Mouse (Mus musculus) forebrain, embryonic 13.5 days (tissue): ENCODE data around the gene 4932411N23Rik. TPM values are rescaled to one million over a fixed set of nuclear protein-coding genes. Genes with fewer than 3 reads are reported as not detected.
"Not testable (repeated sequence)": the region's sequence is repeated elsewhere in the genome, so short reads cannot be mapped to it uniquely, and the experiment has no call there.

Experiments
- ATAC-seq: fragments of 200-750 bp; cut with Nextera tagmentation; 2 replicates; pipeline ENCODE4 v1.8.0; 2017
- H3K27ac ChIP-seq: fragments of 300-500 bp; sonication (generic); 2 replicates; pipeline ENCODE4 v1.5.1; 2015; ENCODE audit warnings: inconsistent platforms, mild to moderate bottlenecking, moderate library complexity
- H3K27me3 ChIP-seq: fragments of 300-500 bp; sonication (generic); 2 replicates; pipeline ENCODE4 v1.6.1; 2015; ENCODE audit warnings: mild to moderate bottlenecking, inconsistent platforms
- H3K36me3 ChIP-seq: fragments of 300-500 bp; sonication (generic); 2 replicates; pipeline ENCODE4 v1.6.1; 2015; ENCODE audit warnings: mild to moderate bottlenecking, inconsistent platforms; ENCODE audit not compliant: poor library complexity, severe bottlenecking
- H3K4me1 ChIP-seq: fragments of 300-500 bp; sonication (generic); 2 replicates; pipeline ENCODE4 v1.6.1; 2015; ENCODE audit warnings: inconsistent platforms
- H3K4me2 ChIP-seq: fragments of 300-500 bp; sonication (generic); 2 replicates; pipeline ENCODE4 v1.6.1; 2015; ENCODE audit warnings: inconsistent platforms, mild to moderate bottlenecking, moderate library complexity
- H3K4me3 ChIP-seq: fragments of 300-500 bp; sonication (generic); 2 replicates; pipeline ENCODE4 v1.5.1; 2015; ENCODE audit warnings: mild to moderate bottlenecking, inconsistent platforms
- H3K9ac ChIP-seq: fragments of 300-500 bp; sonication (generic); 2 replicates; pipeline ENCODE4 v1.6.1; 2015; ENCODE audit warnings: mild to moderate bottlenecking, inconsistent platforms
- H3K9me3 ChIP-seq: fragments of 300-500 bp; sonication (generic); replicated peaks from 2 replicates; pipeline ENCODE4 v1.6.1; 2016; ENCODE audit warnings: inconsistent platforms
- WGBS: fragments of 180-500 bp; shearing (Covaris S2); methylation state at CpG from one replicate; pipeline ENCODE4 v1.1.7; 2015; 5-methylcytosine and 5-hydroxymethylcytosine counted together
- polyA plus RNA-seq: library from polyadenylated mRNA; unstranded; fragments of >200 nt; fragmentation: Nextera tagmentation; extraction: Ambion mirVana; gene quantifications from 2 replicates; pipeline ENCODE4 v1.2.1, GENCODE M21; 2015

4932411N23Rik gene
- polyA plus RNA-seq = not detected in 2 replicates

- no peaks in the 10 kb centered on the region for H3K4me1 ChIP-seq
- H3K9ac ChIP-seq = no peak within 1 kb of the TSS
- no peaks in the 10 kb centered on the region for H3K36me3 ChIP-seq
- no peaks in the 10 kb centered on the region for H3K27me3 ChIP-seq
- H3K9me3 ChIP-seq = no peaks in the 10 kb centered on the region; the same call in 1 of the 2 replicates
- no peak within 1 kb of the TSS for H3K4me3 ChIP-seq
- H3K27ac ChIP-seq = no peak within 1 kb of the TSS
- ATAC-seq = no peak
- H3K4me2 ChIP-seq = no peak within 1 kb of the TSS
Measured at GRCm38 (mm10) chrX:126815768-126816167, at the start of gene 4932411N23Rik. Gene 4932411N23Rik (minus strand): TSS chrX:126815868.

- Histone ChIP-seq H3K9ac (no peak overlapping the region), H3K36me3 (no peaks in the 10 kb centered on the region), H3K27me3 (no peaks in the 10 kb centered on the region), H3K27ac (no peak overlapping the region), H3K4me3 (no peak overlapping the region), H3K4me2 (no peak overlapping the region), H3K4me1 (no peaks in the 10 kb centered on the region), H3K9me3 (no peaks in the 10 kb centered on the region)
- 82% methylated on average over 5 of the region's 5 CpGs for WGBS
- ATAC-seq = no peak
Measured at GRCm38 (mm10) chrX:126779895-126780294, 35.8 kb downstream of the 4932411N23Rik start.

DNA sequence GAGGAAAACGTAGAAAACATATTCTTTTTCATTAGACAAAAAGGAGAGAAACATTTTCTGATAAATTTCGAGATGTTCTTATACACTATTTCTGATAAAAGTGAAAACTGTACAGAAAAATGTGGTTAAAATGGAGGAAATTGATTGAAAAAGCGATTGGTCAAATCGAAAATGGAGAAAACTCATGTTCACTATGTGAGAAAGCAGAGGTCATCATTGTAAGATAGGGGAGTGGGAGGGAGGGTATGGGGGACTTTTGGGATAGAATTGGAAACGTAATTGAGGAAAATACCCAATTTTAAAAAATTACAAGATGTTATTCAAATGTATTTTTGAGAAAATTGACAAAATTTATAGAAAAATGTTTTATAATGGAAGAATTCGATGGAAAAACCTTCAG is 38.0 kb downstream of the 4932411N23Rik start:
- not testable (repeated sequence) for H3K4me1 ChIP-seq, H3K36me3 ChIP-seq, H3K4me2 ChIP-seq, H3K27ac ChIP-seq, H3K9me3 ChIP-seq, H3K9ac ChIP-seq, ATAC-seq, H3K4me3 ChIP-seq, H3K27me3 ChIP-seq
- WGBS = 85% methylated on average over 5 of the region's 6 CpGs

- not testable (repeated sequence) for H3K27ac ChIP-seq, H3K4me2 ChIP-seq, H3K9me3 ChIP-seq, H3K4me1 ChIP-seq, H3K36me3 ChIP-seq, H3K9ac ChIP-seq, ATAC-seq, H3K27me3 ChIP-seq, H3K4me3 ChIP-seq
- 85% methylated on average over 5 of the region's 5 CpGs for WGBS
Measured at GRCm38 (mm10) chrX:126774846-126775245, 40.8 kb downstream of the 4932411N23Rik start.

DNA sequence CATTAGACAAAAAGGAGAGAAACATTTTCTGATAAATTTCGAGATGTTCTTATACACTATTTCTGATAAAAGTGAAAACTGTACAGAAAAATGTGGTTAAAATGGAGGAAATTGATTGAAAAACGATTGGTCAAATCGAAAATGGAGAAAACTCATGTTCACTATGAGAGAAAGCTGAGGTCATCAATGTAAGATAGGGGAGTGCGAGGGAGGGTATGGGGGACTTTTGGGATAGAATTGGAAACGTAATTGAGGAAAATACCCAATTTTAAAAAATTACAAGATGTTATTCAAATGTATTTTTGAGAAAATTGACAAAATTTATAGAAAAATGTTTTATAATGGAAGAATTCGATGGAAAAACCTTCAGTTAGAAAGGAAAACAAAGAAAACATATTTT is 42.2 kb downstream of the 4932411N23Rik start:
- H3K4me2 ChIP-seq, H3K9ac ChIP-seq, H3K36me3 ChIP-seq, H3K27ac ChIP-seq, H3K9me3 ChIP-seq, H3K4me1 ChIP-seq, H3K4me3 ChIP-seq, H3K27me3 ChIP-seq, ATAC-seq: not testable (repeated sequence)
- 76% methylated on average over 5 of the region's 6 CpGs for WGBS

Other genes with a start within 250 kb of the 4932411N23Rik start
- not detected in 2 replicates for gene Gm382, start 224.1 kb upstream of the 4932411N23Rik start, polyA plus RNA-seq